Mouse (Mus musculus): ENCODE measurements around the gene Ndufab1.

The Ndufab1 gene

GRCm38 (mm10) chr7:122101747-122102244 is at the start of gene Ndufab1:
TSS of gene Ndufab1 (minus strand) at chr7:122101886.
- in situ Hi-C loops (cut with MboI; ENCODE audit: unreplicated experiment in 2 of 2): loop anchor here in 1 of 2 experiments (10.0 kb wide), 1 partner anchor 363 kb away; no protein-coding TSS in a partner anchor

- in situ Hi-C loops (cut with MboI; ENCODE audit: unreplicated experiment in 2 of 2): no loop called here
Observed at GRCm38 (mm10) chr7:122140991-122141390, 39.3 kb upstream of the Ndufab1 start.

GRCm38 (mm10) chr7:122138190-122138589 is 36.5 kb upstream of the Ndufab1 start:
- in situ Hi-C loops (cut with MboI; ENCODE audit: unreplicated experiment in 2 of 2): no loop called here

GRCm38 (mm10) chr7:122137071-122137470 is 35.4 kb upstream of the Ndufab1 start:
- in situ Hi-C loops (cut with MboI; ENCODE audit: unreplicated experiment in 2 of 2): no loop called here

- in situ Hi-C loops (cut with MboI; ENCODE audit: unreplicated experiment in 2 of 2): no loop called here
Observed at GRCm38 (mm10) chr7:122135070-122135469, 33.4 kb upstream of the Ndufab1 start.

- in situ Hi-C loops (cut with MboI; ENCODE audit: unreplicated experiment in 2 of 2): no loop called here
Observed at GRCm38 (mm10) chr7:122133338-122133625, 31.6 kb upstream of the Ndufab1 start.

GRCm38 (mm10) chr7:122132497-122133337 is 31.0 kb upstream of the Ndufab1 start, which contains the start of the genes Palb2 and Dctn5:
TSS of gene Palb2 (minus strand) at chr7:122132985.
TSS of gene Dctn5 (plus strand) at chr7:122133041.
- in situ Hi-C loops (cut with MboI; ENCODE audit: unreplicated experiment in 2 of 2): no loop called here

- in situ Hi-C loops (cut with MboI; ENCODE audit: unreplicated experiment in 2 of 2): no loop called here
Observed at GRCm38 (mm10) chr7:122131834-122132233, 30.1 kb upstream of the Ndufab1 start.

GRCm38 (mm10) chr7:122126946-122127345 is 25.3 kb upstream of the Ndufab1 start:
- in situ Hi-C loops (cut with MboI; ENCODE audit: unreplicated experiment in 2 of 2): no loop called here

GRCm38 (mm10) chr7:122125636-122126035 is 23.9 kb upstream of the Ndufab1 start:
- in situ Hi-C loops (cut with MboI; ENCODE audit: unreplicated experiment in 2 of 2): no loop called here

GRCm38 (mm10) chr7:122123518-122123917 is 21.8 kb upstream of the Ndufab1 start:
- in situ Hi-C loops (cut with MboI; ENCODE audit: unreplicated experiment in 2 of 2): no loop called here

GRCm38 (mm10) chr7:122108206-122108605 is 6.5 kb upstream of the Ndufab1 start:
- in situ Hi-C loops (cut with MboI; ENCODE audit: unreplicated experiment in 2 of 2): loop anchor here in 1 of 2 experiments (10.0 kb wide), 1 partner anchor 357 kb away; no protein-coding TSS in a partner anchor

- in situ Hi-C loops (cut with MboI; ENCODE audit: unreplicated experiment in 2 of 2): loop anchor here in 1 of 2 experiments (10.0 kb wide), 1 partner anchor 364 kb away; no protein-coding TSS in a partner anchor
Observed at GRCm38 (mm10) chr7:122101014-122101746, 506 bp downstream of the Ndufab1 start.

GRCm38 (mm10) chr7:122099222-122099621 is 2.5 kb downstream of the Ndufab1 start:
- in situ Hi-C loops (cut with MboI; ENCODE audit: unreplicated experiment in 2 of 2): loop anchor here (5.0 to 10.0 kb wide), 5 partner anchors 96 to 366 kb away; partner anchors contain the start of gene Scnn1g (in 1 of the 2)

GRCm38 (mm10) chr7:122098009-122098408 is 3.7 kb downstream of the Ndufab1 start:
- in situ Hi-C loops (cut with MboI; ENCODE audit: unreplicated experiment in 2 of 2): loop anchor here (5.0 to 10.0 kb wide), 5 partner anchors 97 to 367 kb away; partner anchors contain the start of gene Scnn1g (in 1 of the 2)

GRCm38 (mm10) chr7:122094564-122095330 is 6.9 kb downstream of the Ndufab1 start:
- in situ Hi-C loops (cut with MboI; ENCODE audit: unreplicated experiment in 2 of 2): loop anchor here (5.0 to 10.0 kb wide), 5 partner anchors 100 to 370 kb away; partner anchors contain the start of gene Scnn1g (in 1 of the 2)

GRCm38 (mm10) chr7:122087195-122087982 is 14.3 kb downstream of the Ndufab1 start:
- in situ Hi-C loops (cut with MboI; ENCODE audit: unreplicated experiment in 2 of 2): no loop called here

- in situ Hi-C loops (cut with MboI; ENCODE audit: unreplicated experiment in 2 of 2): no loop called here
Observed at GRCm38 (mm10) chr7:122081071-122081470, 20.6 kb downstream of the Ndufab1 start.
